Mouse (Mus musculus): ENCODE measurements at regions not wholly inside any gene's neighbourhood (a gene's known extent, or its start where the extent isn't known, plus 50 kb on each side); places are given as distances from the start of the nearest gene placed in this dataset.

GRCm38 (mm10) chr13:119279449-119279848, 149.0 kb upstream of the Paip1 start:
- TF ChIP-seq POLR2A (IDR thresholded peaks at IDR 0.05; ENCODE audit: borderline replicate concordance, insufficient read depth, low read length) (no peak), CTCF (IDR thresholded peaks at IDR 0.05; ENCODE audit: borderline replicate concordance, insufficient read depth, low read depth, low read length) (no peak)
